ENCODE assay signal across 17 mouse cellular contexts in genomic region chr19:23971391-23971790, GRCm38 (mm10). TPM values are rescaled to one million over a fixed set of nuclear protein-coding genes. Genes with fewer than 3 reads are reported as not detected.
DNase-seq lines count a peak whose midpoint lies in the region; ATAC-seq and TF ChIP-seq lines count a peak whose summit lies in the region.
"Had no signal": no experiment of that assay in that cellular context is flagged by ENCODE, and none has a peak within 500 bp of the region (broad histone marks: within the 10 kb centered on the region; RNA-seq: fewer than 3 reads in every experiment).

No protein-coding gene starts in this region.

- no peaks in the 10 kb centered on the region for H3K36me3 ChIP-seq in embryonic facial prominence, embryonic 12.5 days
- no peaks in the 10 kb centered on the region for H3K36me3 ChIP-seq in embryonic facial prominence, embryonic 10.5 days (replicated peaks)
- H3K36me3 ChIP-seq in midbrain, embryonic 10.5 days = peaks cover 8% of the 10 kb centered on the region
- peaks cover 6% of the 10 kb centered on the region for H3K36me3 ChIP-seq in midbrain, embryonic 16.5 days (ENCODE audit: control insufficient read depth, insufficient read depth, low read length)
- peaks cover 14% of the 10 kb centered on the region; the same call in 1 of the 2 replicates for H3K36me3 ChIP-seq in heart, embryonic 15.5 days
- H3K36me3 ChIP-seq in hindbrain, postnatal 0 days (ENCODE audit: insufficient read depth, low read length) = no peaks in the 10 kb centered on the region
- H3K36me3 ChIP-seq: lung, embryonic 15.5 days had no signal

- H3K9ac ChIP-seq in embryonic facial prominence, embryonic 12.5 days = no peak overlapping the region
- H3K9ac ChIP-seq in midbrain, embryonic 16.5 days (ENCODE audit: low read depth, low read length) = no peak overlapping the region
- no peak overlapping the region for H3K9ac ChIP-seq in heart, embryonic 15.5 days
- no peak overlapping the region for H3K9ac ChIP-seq in hindbrain, postnatal 0 days (replicated peaks; ENCODE audit: low read length)
- H3K9ac ChIP-seq: lung, embryonic 15.5 days; neural tube, embryonic 13.5 days had no signal

- H3K4me1 ChIP-seq in embryonic facial prominence, embryonic 12.5 days = 0 out of 2 replicates have a peak, but pooled peaks cover 5% of the 10 kb centered on the region
- peaks cover 14% of the 10 kb centered on the region for H3K4me1 ChIP-seq in embryonic facial prominence, embryonic 10.5 days
- peaks cover 15% of the 10 kb centered on the region for H3K4me1 ChIP-seq in midbrain, embryonic 10.5 days
- H3K4me1 ChIP-seq in midbrain, embryonic 16.5 days (ENCODE audit: control insufficient read depth, insufficient read depth, low read length) = peaks cover 7% of the 10 kb centered on the region
- peaks cover 63% of the 10 kb centered on the region for H3K4me1 ChIP-seq in heart, embryonic 15.5 days (replicated peaks)
- H3K4me1 ChIP-seq in hindbrain, postnatal 0 days (ENCODE audit: insufficient read depth, low read length) = peaks cover 7% of the 10 kb centered on the region; the same call in 1 of the 2 replicates

- H3K27me3 ChIP-seq in embryonic facial prominence, embryonic 12.5 days = no peaks in the 10 kb centered on the region
- H3K27me3 ChIP-seq in embryonic facial prominence, embryonic 10.5 days (replicated peaks; ENCODE audit: low read depth, poor library complexity, severe bottlenecking) = no peaks in the 10 kb centered on the region
- H3K27me3 ChIP-seq in midbrain, embryonic 10.5 days (ENCODE audit: low read depth, poor library complexity, severe bottlenecking) = no peaks in the 10 kb centered on the region
- no peaks in the 10 kb centered on the region for H3K27me3 ChIP-seq in midbrain, embryonic 16.5 days (ENCODE audit: control insufficient read depth, insufficient read depth, low read depth, low read length)
- no peaks in the 10 kb centered on the region for H3K27me3 ChIP-seq in heart, embryonic 15.5 days
- no peaks in the 10 kb centered on the region for H3K27me3 ChIP-seq in hindbrain, postnatal 0 days (ENCODE audit: insufficient read depth, low read length)
- H3K27me3 ChIP-seq: lung, embryonic 15.5 days; neural tube, embryonic 13.5 days had no signal

- no peak overlapping the region for H3K27ac ChIP-seq in embryonic facial prominence, embryonic 12.5 days
- H3K27ac ChIP-seq in embryonic facial prominence, embryonic 10.5 days (replicated peaks) = no peak overlapping the region
- 0 out of 2 replicates have a peak overlapping the region, but pooled peaks have one; percentile 15 for H3K27ac ChIP-seq in midbrain, embryonic 10.5 days (replicated peaks)
- no peak overlapping the region for H3K27ac ChIP-seq in midbrain, embryonic 16.5 days (ENCODE audit: low read length)
- peak overlapping the region; percentile 96 for H3K27ac ChIP-seq in heart, embryonic 15.5 days
- no peak overlapping the region for H3K27ac ChIP-seq in hindbrain, postnatal 0 days
- H3K27ac ChIP-seq: lung, embryonic 15.5 days; neural tube, embryonic 13.5 days had no signal

- H3K4me3 ChIP-seq in embryonic facial prominence, embryonic 12.5 days = no peak overlapping the region
- no peak overlapping the region for H3K4me3 ChIP-seq in embryonic facial prominence, embryonic 10.5 days
- H3K4me3 ChIP-seq in midbrain, embryonic 10.5 days = no peak overlapping the region
- no peak overlapping the region for H3K4me3 ChIP-seq in midbrain, embryonic 16.5 days (ENCODE audit: low read depth, low read length)
- H3K4me3 ChIP-seq in heart, embryonic 15.5 days = no peak overlapping the region
- H3K4me3 ChIP-seq in hindbrain, postnatal 0 days (ENCODE audit: low read length) = no peak overlapping the region
- H3K4me3 ChIP-seq: lung, embryonic 15.5 days; neural tube, embryonic 13.5 days had no signal

- 94% methylated on average over 7 of the region's 7 CpGs for WGBS in embryonic facial prominence, embryonic 12.5 days
- 94% methylated on average over 7 of the region's 7 CpGs for WGBS in embryonic facial prominence, embryonic 10.5 days
- WGBS in midbrain, embryonic 10.5 days = 94% methylated on average over 7 of the region's 7 CpGs
- WGBS in midbrain, embryonic 16.5 days = 94% methylated on average over 7 of the region's 7 CpGs
- 56% methylated on average over 7 of the region's 7 CpGs for WGBS in heart, embryonic 15.5 days
- WGBS in hindbrain, postnatal 0 days = 96% methylated on average over 7 of the region's 7 CpGs

- DNase-seq in embryonic facial prominence, embryonic 10.5 days (ENCODE audit: low spot score) = no peak
- no peak for DNase-seq in midbrain, embryonic 10.5 days (ENCODE audit: low spot score)
- DNase-seq in urinary bladder, postnatal 4 days (ENCODE audit: low spot score in 2 of 2) = no peak
- no peak for DNase-seq in hindbrain, postnatal 0 days (ENCODE audit: low spot score)
- DNase-seq: cerebellum, adult 11 months; cerebellum, postnatal 25 days; kidney, adult 2 months; kidney, postnatal 4 days; right cerebral cortex, postnatal 4 days had no signal

- peak; percentile 14; the same call in 1 of the 2 replicates for ATAC-seq in embryonic facial prominence, embryonic 12.5 days (ENCODE audit: insufficient number of reproducible peaks, insufficient read depth, low FRiP score, low TSS enrichment)
- ATAC-seq in midbrain, embryonic 16.5 days = no peak
- ATAC-seq in heart, embryonic 15.5 days (replicated peaks; ENCODE audit: insufficient number of reproducible peaks, insufficient read depth, low FRiP score, low read depth) = no peak
- no peak for ATAC-seq in cerebellum, adult (ENCODE audit: insufficient number of reproducible peaks, low FRiP score, low TSS enrichment)
- no peak for ATAC-seq in hindbrain, postnatal 0 days
- ATAC-seq: hindbrain, embryonic 16.5 days had no signal

- TF ChIP-seq CTCF in hindbrain, postnatal 0 days (IDR thresholded peaks at IDR 0.05; ENCODE audit: low read depth) = no peak

- no peak overlapping the region for H3K4me2 ChIP-seq in embryonic facial prominence, embryonic 12.5 days (replicated peaks)
- no peak overlapping the region for H3K4me2 ChIP-seq in midbrain, embryonic 16.5 days (ENCODE audit: low read length)
- no peak overlapping the region for H3K4me2 ChIP-seq in heart, embryonic 15.5 days
- H3K4me2 ChIP-seq in hindbrain, postnatal 0 days (ENCODE audit: low read depth, low read length) = no peak overlapping the region
- H3K4me2 ChIP-seq: lung, embryonic 15.5 days; neural tube, embryonic 13.5 days had no signal

- H3K9me3 ChIP-seq in embryonic facial prominence, embryonic 12.5 days = no peaks in the 10 kb centered on the region
- H3K9me3 ChIP-seq in embryonic facial prominence, embryonic 10.5 days = no peaks in the 10 kb centered on the region
- H3K9me3 ChIP-seq in midbrain, embryonic 10.5 days (replicated peaks) = no peaks in the 10 kb centered on the region
- 0 out of 2 replicates have a peak, but pooled peaks cover 3% of the 10 kb centered on the region for H3K9me3 ChIP-seq in midbrain, embryonic 16.5 days (replicated peaks; ENCODE audit: control insufficient read depth, low read length, poor library complexity, severe bottlenecking)
- H3K9me3 ChIP-seq in heart, embryonic 15.5 days (replicated peaks) = no peaks in the 10 kb centered on the region
- no peaks in the 10 kb centered on the region for H3K9me3 ChIP-seq in hindbrain, postnatal 0 days (ENCODE audit: low read length)
- H3K9me3 ChIP-seq: lung, embryonic 15.5 days had no signal

RNA-seq across cellular contexts. Expression of gene Fam189a2, which starts 59.4 kb away (rescaled TPM):
- polyA plus RNA-seq in embryonic facial prominence, embryonic 12.5 days (2016; fragmentation: Nextera tagmentation; extraction: Ambion mirVana) = 0.55 and 0.59 TPM in 2 replicates
- 0.39 and 0.47 TPM in 2 replicates for polyA plus RNA-seq in embryonic facial prominence, embryonic 10.5 days (2016; fragmentation: Nextera tagmentation; extraction: Ambion mirVana)
- 0.95 and 1.1 TPM in 2 replicates for polyA plus RNA-seq in midbrain, embryonic 10.5 days (2016; fragmentation: Nextera tagmentation; extraction: Ambion mirVana)
- 1.5 and 2.3 TPM in 2 replicates for polyA plus RNA-seq in midbrain, embryonic 16.5 days (2015; fragmentation: Nextera tagmentation; extraction: Ambion mirVana)
- 5.6 and 5.9 TPM in 2 replicates for polyA plus RNA-seq in heart, embryonic 15.5 days (2015; fragmentation: Nextera tagmentation; extraction: Ambion mirVana)
- 12.8 and 16.9 TPM in 2 replicates for total RNA-seq in hindbrain, postnatal 0 days (2014; rRNA removed)
- polyA plus RNA-seq in hindbrain, postnatal 0 days (2015; fragmentation: Nextera tagmentation; extraction: Ambion mirVana) = 2.7 and 2.9 TPM in 2 replicates
- total RNA-seq: megakaryocyte progenitor cell, adult 5-6 weeks had no signal

Comparison
In these comparisons a context has a peak if more than half of its experiments do, and no peak if none do; other contexts are left out.
1. H3K27ac ChIP-seq: peak in midbrain, embryonic 10.5 days (single experiment) and heart, embryonic 15.5 days (single experiment); none in embryonic facial prominence, embryonic 12.5 days (single experiment), embryonic facial prominence, embryonic 10.5 days (single experiment), midbrain, embryonic 16.5 days (single experiment) and hindbrain, postnatal 0 days (single experiment).